Mouse (Mus musculus) kidney, adult 2 months (tissue): Measurements from ENCODE around the gene Caml. TPM values are rescaled to one million over a fixed set of nuclear protein-coding genes. Genes with fewer than 3 reads are reported as not detected.

Experiments
- DNase-seq: peaks from one replicate; pipeline ENCODE4 v3.0.0; 2021
- H3K27ac ChIP-seq: fragments of 200-500 bp; 2 replicates; pipeline ENCODE4 v1.5.1; 2012; ENCODE audit warnings: low read depth, low read length, control low read depth, inconsistent platforms; ENCODE audit not compliant: insufficient read depth
- H3K27me3 ChIP-seq: fragments of 200-500 bp; replicated peaks from 2 replicates; pipeline ENCODE4 v1.6.1; 2012; ENCODE audit warnings: mild to moderate bottlenecking, moderate library complexity, low read length, inconsistent platforms; ENCODE audit not compliant: control insufficient read depth, insufficient read depth
- H3K36me3 ChIP-seq: fragments of 200-500 bp; 2 replicates; pipeline ENCODE4 v1.6.1; 2012; ENCODE audit warnings: mild to moderate bottlenecking, moderate library complexity, low read length, inconsistent platforms; ENCODE audit not compliant: control insufficient read depth, insufficient read depth
- H3K4me1 ChIP-seq: fragments of 200-500 bp; 2 replicates; pipeline ENCODE4 v1.6.1; 2011; ENCODE audit warnings: low read length; ENCODE audit not compliant: control insufficient read depth, insufficient read depth
- H3K4me3 ChIP-seq: fragments of 200-500 bp; 2 replicates; pipeline ENCODE4 v1.5.1; 2011; ENCODE audit warnings: mild to moderate bottlenecking, low read depth, low read length, control low read depth; ENCODE audit not compliant: insufficient read depth
- CTCF ChIP-seq: fragments of 200-500 bp; conservative IDR thresholded peaks from 2 replicates; pipeline ENCODE4 v1.5.1; 2011; ENCODE audit warnings: low read depth, mild to moderate bottlenecking, control low read depth, low read length, moderate library complexity, mixed read lengths; ENCODE audit not compliant: insufficient read depth, insufficient read length
- POLR2A ChIP-seq: fragments of 200-500 bp; IDR thresholded peaks from one replicate; pipeline ENCODE4 v1.6.1; 2011; ENCODE audit warnings: low read depth, low read length, control low read depth
- WGBS: fragments of 180-500 bp; shearing (Covaris S2); methylation state at CpG from one replicate; pipeline ENCODE4 v1.1.7; 2018; 5-methylcytosine and 5-hydroxymethylcytosine counted together
- polyA plus RNA-seq: library from polyadenylated mRNA; depleted of rRNA; stranded (reverse); fragments of >200 nt; gene quantifications from 2 replicates; pipeline ENCODE4 v1.2.3, GENCODE M21; 2012; rRNA removed

Gene Caml
- polyA plus RNA-seq, 1 experiment: 26.6 TPM

GRCm38 (mm10) chr13:55650098-55650497, 27.3 kb downstream of the Caml start:
- peak; percentile 36 for TF ChIP-seq CTCF
- TF ChIP-seq POLR2A: no peak
- Histone ChIP-seq H3K27ac (no peak overlapping the region), H3K4me3 (no peak overlapping the region), H3K36me3 (peaks cover 9% of the 10 kb centered on the region), H3K27me3 (no peaks in the 10 kb centered on the region), H3K4me1 (no peaks in the 10 kb centered on the region)
- no peak for DNase-seq
- 83% methylated on average over 12 of the region's 12 CpGs for WGBS

GRCm38 (mm10) chr13:55650980-55651379, 28.2 kb downstream of the Caml start:
- no peak for DNase-seq
- no peak for TF ChIP-seq CTCF
- TF ChIP-seq POLR2A: no peak
- WGBS: 94% methylated on average over 6 of the region's 6 CpGs
- no peaks in the 10 kb centered on the region for H3K27me3 ChIP-seq
- peaks cover 5% of the 10 kb centered on the region for H3K36me3 ChIP-seq
- no peak overlapping the region for H3K4me3 ChIP-seq
- no peaks in the 10 kb centered on the region for H3K4me1 ChIP-seq
- H3K27ac ChIP-seq: no peak overlapping the region

DNA sequence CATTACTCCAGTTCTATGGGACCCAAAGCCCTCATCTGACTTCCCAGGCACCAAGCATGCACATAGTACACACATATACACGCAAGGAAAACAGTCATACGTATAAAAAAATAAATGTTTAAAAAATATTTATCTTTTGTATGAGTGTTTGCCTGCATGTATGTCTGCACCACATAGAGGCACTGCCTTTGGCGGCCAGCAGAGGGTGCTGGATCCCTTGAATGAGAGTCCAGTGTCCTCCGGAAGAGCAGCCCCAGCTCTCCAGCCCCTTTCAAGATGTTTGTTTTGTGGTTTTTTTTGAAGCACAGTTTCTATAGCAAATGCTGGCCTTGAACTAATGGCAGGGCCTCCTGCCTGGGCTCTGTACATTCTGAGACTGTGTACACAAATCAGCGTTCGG, 45.7 kb downstream of the Caml start:
- Histone ChIP-seq H3K27me3 (no peaks in the 10 kb centered on the region), H3K27ac (no peak overlapping the region), H3K4me1 (no peaks in the 10 kb centered on the region), H3K36me3 (peaks cover 7% of the 10 kb centered on the region), H3K4me3 (no peak overlapping the region)
- 87% methylated on average over 6 of the region's 6 CpGs for WGBS
- DNase-seq: peak; percentile 68
- TF ChIP-seq CTCF (peak; percentile 61), POLR2A (no peak)

DNA sequence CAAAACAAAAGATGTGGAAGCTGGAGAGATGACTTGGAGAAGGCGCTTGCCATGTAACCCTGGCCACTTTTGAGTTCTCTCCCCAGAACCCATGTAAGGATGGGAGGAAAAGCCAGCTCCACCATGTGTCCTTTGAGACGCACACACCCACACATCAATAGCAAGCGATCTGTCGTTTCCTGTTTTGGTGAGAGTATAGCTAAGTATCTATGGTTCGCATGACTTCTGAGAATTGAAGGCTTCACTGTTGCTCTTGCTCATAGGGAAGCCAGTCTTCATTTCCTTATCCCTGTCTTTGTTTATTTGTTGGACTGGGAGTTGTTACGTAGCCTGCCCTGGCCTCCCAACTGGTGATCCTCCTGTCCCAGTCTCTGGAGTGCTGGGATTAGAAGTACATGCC, 49.9 kb downstream of the Caml start:
- H3K27ac ChIP-seq: no peak overlapping the region
- H3K4me3 ChIP-seq: no peak overlapping the region
- WGBS: 92% methylated on average over 6 of the region's 6 CpGs
- H3K27me3 ChIP-seq: no peaks in the 10 kb centered on the region
- no peak for TF ChIP-seq CTCF
- no peak for TF ChIP-seq POLR2A
- H3K4me1 ChIP-seq: no peaks in the 10 kb centered on the region
- H3K36me3 ChIP-seq: peaks cover 2% of the 10 kb centered on the region
- DNase-seq: no peak

DNA sequence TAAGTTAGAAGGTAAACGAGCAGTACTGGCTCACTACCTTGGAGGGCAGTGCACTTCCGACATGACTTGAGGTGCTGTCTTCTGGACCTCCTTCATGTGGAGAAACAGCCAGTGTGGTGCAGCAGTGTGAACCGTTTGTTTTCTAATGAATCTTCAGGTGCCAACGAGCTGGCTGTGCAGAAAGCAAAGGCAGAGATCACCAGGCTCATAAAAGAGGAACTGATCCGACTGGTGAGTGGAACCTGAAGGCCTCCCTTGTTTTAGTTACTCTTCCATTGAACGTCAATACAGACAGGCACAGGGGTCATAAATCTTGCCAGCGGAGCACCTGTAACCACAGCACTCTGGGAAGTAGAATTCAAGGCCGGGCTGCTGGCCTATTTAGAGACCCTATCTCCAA, 54.6 kb downstream of the Caml start:
- DNase-seq: no peak
- Histone ChIP-seq H3K4me1 (0 out of 2 replicates have a peak, but pooled peaks cover under 1% of the 10 kb centered on the region), H3K27me3 (no peaks in the 10 kb centered on the region), H3K27ac (no peak overlapping the region), H3K4me3 (no peak overlapping the region), H3K36me3 (peaks cover 2% of the 10 kb centered on the region)
- TF ChIP-seq POLR2A: no peak
- no peak for TF ChIP-seq CTCF
- 59% methylated on average over 8 of the region's 8 CpGs for WGBS

Other genes with a start within 250 kb of the Caml start
- 9,073 and 10,701 TPM in 2 replicates for gene Slc34a1, start 224.8 kb upstream of the Caml start, polyA plus RNA-seq
- not detected in 2 replicates for gene Pfn3, start 207.8 kb upstream of the Caml start, polyA plus RNA-seq
- 0.03 and 0.07 TPM in 2 replicates for gene F12, start 196.2 kb upstream of the Caml start, polyA plus RNA-seq
- 23.4 and 27.4 TPM in 2 replicates for gene Grk6, start 177.9 kb upstream of the Caml start, polyA plus RNA-seq
- gene Prr7, start 158.7 kb upstream of the Caml start, polyA plus RNA-seq: 0.64 and 0.81 TPM in 2 replicates
- gene Dbn1, start 134.9 kb upstream of the Caml start, polyA plus RNA-seq: 16.9 and 21.0 TPM in 2 replicates
- 22.8 and 23.5 TPM in 2 replicates for gene Pdlim7, start 109.3 kb upstream of the Caml start, polyA plus RNA-seq
- gene Dok3, start 93.7 kb upstream of the Caml start, polyA plus RNA-seq: 4.7 and 7.7 TPM in 2 replicates
- gene Ddx41, start 86.3 kb upstream of the Caml start, polyA plus RNA-seq: 68.5 and 71.2 TPM in 2 replicates
- 85.6 and 102 TPM in 2 replicates for gene Fam193b, start 51.9 kb upstream of the Caml start, polyA plus RNA-seq
- 74.0 and 92.5 TPM in 2 replicates for gene Tmed9, start 49.3 kb upstream of the Caml start, polyA plus RNA-seq
- gene B4galt7, start 23.1 kb upstream of the Caml start, polyA plus RNA-seq: 15.0 and 15.7 TPM in 2 replicates
- gene Ddx46, start 12.0 kb downstream of the Caml start, polyA plus RNA-seq: 12.3 and 13.0 TPM in 2 replicates
- gene B230219D22Rik, start 70.1 kb downstream of the Caml start, polyA plus RNA-seq: 28.7 and 32.7 TPM in 2 replicates
- gene Txndc15, start 91.6 kb downstream of the Caml start, polyA plus RNA-seq: 47.7 and 52.2 TPM in 2 replicates
- gene Pcbd2, start 104.4 kb downstream of the Caml start, polyA plus RNA-seq: 64.0 and 81.4 TPM in 2 replicates
- gene Catsper3, start 161.6 kb downstream of the Caml start, polyA plus RNA-seq: 0.19 and 0.30 TPM in 2 replicates
- gene Pitx1, start 213.2 kb downstream of the Caml start, polyA plus RNA-seq: 0.03 and 0.05 TPM in 2 replicates